Mouse (Mus musculus) hindbrain, postnatal 0 days (tissue): ENCODE data around the gene Ddx23. TPM values are rescaled to one million over a fixed set of nuclear protein-coding genes. Genes with fewer than 3 reads are reported as not detected.

Experiments used
- ATAC-seq: fragments of 200-750 bp; cut with Nextera tagmentation; 2 replicates; pipeline ENCODE4 v1.8.0; 2017; ENCODE audit warnings: mild to moderate bottlenecking, moderate TSS enrichment, moderate library complexity
- DNase-seq: peaks from one replicate; pipeline ENCODE4 v3.0.0-alpha.2; 2015; ENCODE audit warnings: low spot score
- H3K27ac ChIP-seq: fragments of 300-500 bp; sonication (generic); 2 replicates; pipeline ENCODE4 v1.5.1; 2014; ENCODE audit warnings: mild to moderate bottlenecking
- H3K27me3 ChIP-seq: fragments of 300-500 bp; sonication (generic); 2 replicates; pipeline ENCODE4 v1.6.1; 2014; ENCODE audit warnings: low read length, mixed read lengths; ENCODE audit not compliant: insufficient read depth
- H3K36me3 ChIP-seq: fragments of 300-500 bp; sonication (generic); 2 replicates; pipeline ENCODE4 v1.6.1; 2014; ENCODE audit warnings: low read length, mixed read lengths; ENCODE audit not compliant: insufficient read depth
- H3K4me1 ChIP-seq: fragments of 300-500 bp; sonication (generic); 2 replicates; pipeline ENCODE4 v1.6.1; 2014; ENCODE audit warnings: antibody characterized with exemption, low read length, mixed read lengths; ENCODE audit not compliant: insufficient read depth
- H3K4me2 ChIP-seq: fragments of 300-500 bp; sonication (generic); 2 replicates; pipeline ENCODE4 v1.6.1; 2014; ENCODE audit warnings: low read depth, mild to moderate bottlenecking, low read length, moderate library complexity, mixed read lengths
- H3K4me3 ChIP-seq: fragments of 300-500 bp; sonication (generic); 2 replicates; pipeline ENCODE4 v1.5.1; 2014; ENCODE audit warnings: low read length
- H3K9ac ChIP-seq: fragments of 300-500 bp; sonication (generic); replicated peaks from 2 replicates; pipeline ENCODE4 v1.6.1; 2014; ENCODE audit warnings: mild to moderate bottlenecking, low read length, moderate library complexity, mixed read lengths
- H3K9me3 ChIP-seq: fragments of 300-500 bp; sonication (generic); 2 replicates; pipeline ENCODE4 v1.6.1; 2016; ENCODE audit warnings: low read length, mixed read lengths
- CTCF ChIP-seq: IDR thresholded peaks from 2 replicates; pipeline ENCODE4 v1.5.1; 2016; ENCODE audit warnings: antibody characterized with exemption, control low read depth, low read depth
- WGBS: fragments of 180-500 bp; shearing (Covaris S2); extraction: QIAGEN DNeasy Blood & Tissue Kit; methylation state at CpG from one replicate; pipeline ENCODE4 v1.1.7; 2014; 5-methylcytosine and 5-hydroxymethylcytosine counted together
- polyA plus RNA-seq: library from polyadenylated mRNA; unstranded; fragments of >200 nt; fragmentation: Nextera tagmentation; extraction: Ambion mirVana; gene quantifications from 2 replicates; pipeline ENCODE4 v1.2.1, GENCODE M21; 2015
- total RNA-seq: library from RNA; depleted of rRNA; stranded (reverse); fragments of >200 nt; gene quantifications from 2 replicates; pipeline ENCODE4 v1.2.3, GENCODE M21; 2014

The Ddx23 gene
- total and polyA plus RNA-seq, 2 experiments from 2014 or later = 20.1 to 52.9 TPM

DNA sequence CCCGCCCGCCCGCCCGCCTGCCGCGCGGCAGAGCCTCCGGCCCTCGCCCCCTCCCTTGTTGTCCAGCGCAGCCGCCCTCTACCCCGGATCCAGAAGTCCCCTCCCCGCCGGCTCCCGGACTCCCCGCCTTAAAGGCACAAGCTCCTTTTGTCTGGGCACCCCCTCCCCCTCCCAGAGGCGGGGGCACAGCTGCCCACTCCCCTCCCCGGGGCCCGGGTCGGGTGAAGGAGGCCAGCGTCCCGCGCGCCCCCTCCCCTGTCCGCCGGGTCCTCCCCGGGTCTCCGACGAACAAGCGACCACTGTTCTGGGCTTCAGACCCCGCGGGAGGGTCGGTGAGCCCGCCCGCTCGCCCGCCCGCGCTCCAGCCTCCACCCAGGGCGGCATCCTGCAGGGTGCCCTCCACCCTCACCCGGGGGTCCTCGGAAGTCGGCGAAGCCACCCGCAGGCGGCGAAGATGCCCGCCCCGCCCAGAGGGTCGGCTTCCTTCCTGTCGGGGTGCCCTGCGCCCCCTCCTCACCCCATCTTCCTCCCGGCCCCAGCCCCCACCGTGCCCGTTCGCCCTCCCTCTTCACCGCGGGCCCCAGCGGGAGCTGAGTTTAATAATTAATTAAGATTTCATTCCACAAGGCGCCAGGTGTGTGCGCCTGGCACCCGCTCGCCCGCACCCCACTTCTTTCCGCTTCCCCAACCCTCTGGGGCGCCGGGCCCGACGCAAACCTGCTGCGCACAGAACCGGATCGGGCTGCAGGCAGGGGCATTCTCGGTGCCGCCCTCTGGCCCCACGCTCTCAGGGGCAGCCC, 53.2 kb downstream of the Ddx23 start, which contains the start of gene Adcy6:
Gene Adcy6 (minus strand): TSS at position 746 of the 800 bp plus-strand sequence.
- peak within 1 kb of the TSS; percentile 86 for H3K4me2 ChIP-seq
- no peaks in the 10 kb centered on the region for H3K27me3 ChIP-seq
- peak; percentile 89 for ATAC-seq
- peak; percentile 89 for DNase-seq
- no peak for TF ChIP-seq CTCF
- under 1% methylated on average over 52 of the region's 75 CpGs for WGBS
- peak within 1 kb of the TSS; percentile 81 for H3K27ac ChIP-seq
- H3K4me3 ChIP-seq = peak within 1 kb of the TSS; percentile 89
- H3K36me3 ChIP-seq = no peaks in the 10 kb centered on the region
- peaks cover 9% of the 10 kb centered on the region for H3K4me1 ChIP-seq
- peak within 1 kb of the TSS; percentile 86 for H3K9ac ChIP-seq
- no peaks in the 10 kb centered on the region for H3K9me3 ChIP-seq

- peak overlapping the region; percentile 86 for H3K4me2 ChIP-seq
- peaks cover 4% of the 10 kb centered on the region for H3K36me3 ChIP-seq
- ATAC-seq = peak; percentile 68
- H3K4me1 ChIP-seq = peaks cover 9% of the 10 kb centered on the region
- H3K9ac ChIP-seq = peak overlapping the region; percentile 86
- H3K27ac ChIP-seq = peak overlapping the region; percentile 81
- peak overlapping the region; percentile 89 for H3K4me3 ChIP-seq
- no peak for TF ChIP-seq CTCF
- H3K27me3 ChIP-seq = no peaks in the 10 kb centered on the region
- WGBS = 2% methylated on average over 7 of the region's 26 CpGs
- DNase-seq = peak; percentile 31
- no peaks in the 10 kb centered on the region for H3K9me3 ChIP-seq
Observed at GRCm38 (mm10) chr15:98608784-98609250, 53.9 kb downstream of the Ddx23 start.

DNA sequence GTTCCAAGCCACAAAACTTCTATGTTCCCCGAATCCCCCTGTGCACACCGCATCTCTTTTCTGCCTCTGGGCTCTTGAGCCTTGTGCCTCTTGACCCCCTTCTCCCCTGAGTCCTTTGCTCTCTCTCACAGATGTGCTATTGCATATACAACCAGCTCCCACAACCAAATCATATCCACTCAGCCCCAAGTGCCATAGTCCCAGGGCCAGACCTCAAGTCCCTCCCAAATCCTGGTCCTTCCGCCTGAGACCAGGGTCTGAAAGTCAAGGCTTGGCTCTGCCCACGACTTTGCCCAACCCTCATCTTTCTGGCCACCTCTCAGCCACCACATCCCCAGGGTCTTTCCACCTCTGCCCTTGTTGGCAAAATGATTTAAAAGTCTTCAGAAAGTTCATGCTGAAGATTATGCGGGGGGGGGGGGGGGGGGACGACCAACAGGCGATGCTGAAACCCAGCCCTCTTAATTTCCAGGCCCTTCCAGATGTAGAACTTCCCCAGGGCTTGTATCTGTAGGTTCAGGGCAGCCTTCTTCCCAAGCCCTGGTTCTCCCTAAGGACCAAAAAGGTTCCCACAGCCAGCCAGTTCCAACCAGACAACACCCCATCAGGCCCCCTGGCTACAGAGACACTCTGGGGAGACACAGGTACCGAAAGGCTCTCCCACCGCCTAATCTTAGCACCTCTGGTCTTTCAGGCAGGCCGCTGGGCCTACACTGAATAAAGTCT, 54.5 kb downstream of the Ddx23 start:
- H3K27ac ChIP-seq = peak overlapping the region; percentile 81; the same call in 1 of the 2 replicates
- 11% methylated on average over 9 of the region's 10 CpGs for WGBS
- peaks cover 7% of the 10 kb centered on the region for H3K36me3 ChIP-seq
- H3K9ac ChIP-seq = peak overlapping the region; percentile 86
- no peak for TF ChIP-seq CTCF
- ATAC-seq = no peak
- no peaks in the 10 kb centered on the region for H3K9me3 ChIP-seq
- H3K27me3 ChIP-seq = no peaks in the 10 kb centered on the region
- peak overlapping the region; percentile 89 for H3K4me3 ChIP-seq
- no peak for DNase-seq
- peaks cover 9% of the 10 kb centered on the region for H3K4me1 ChIP-seq
- peak overlapping the region; percentile 86 for H3K4me2 ChIP-seq

DNA sequence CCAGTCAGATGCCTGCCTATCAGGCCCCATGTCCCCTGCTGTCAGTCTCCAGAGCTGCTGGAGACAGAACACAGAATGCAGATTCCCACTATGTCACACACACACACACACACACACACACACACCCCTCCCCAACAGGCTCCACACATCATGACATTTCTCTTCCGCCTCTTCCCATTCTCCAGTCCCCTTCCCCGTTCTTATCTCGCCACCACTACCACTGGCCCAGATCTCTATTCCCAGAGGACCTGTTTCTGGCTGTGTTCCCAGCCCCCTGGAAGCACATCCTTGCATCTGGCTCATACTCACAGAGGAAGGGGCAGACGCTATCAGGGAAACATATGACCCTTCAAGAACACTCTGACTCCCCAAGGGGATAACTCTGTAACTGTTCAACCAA, 55.1 kb downstream of the Ddx23 start:
- Histone ChIP-seq H3K27me3 (no peaks in the 10 kb centered on the region), H3K4me1 (peaks cover 9% of the 10 kb centered on the region), H3K36me3 (peaks cover 10% of the 10 kb centered on the region), H3K9ac (0 out of 2 replicates have a peak overlapping the region, but pooled peaks have one; percentile 86), H3K9me3 (no peaks in the 10 kb centered on the region), H3K4me2 (peak overlapping the region; percentile 86), H3K27ac (0 out of 2 replicates have a peak overlapping the region, but pooled peaks have one; percentile 11), H3K4me3 (no peak overlapping the region)
- ATAC-seq = no peak
- TF ChIP-seq CTCF = no peak
- no peak for DNase-seq
- WGBS = 17% methylated on average over 4 of the region's 4 CpGs

- no peaks in the 10 kb centered on the region for H3K9me3 ChIP-seq
- no peak overlapping the region for H3K4me2 ChIP-seq
- H3K4me3 ChIP-seq = no peak overlapping the region
- H3K27me3 ChIP-seq = no peaks in the 10 kb centered on the region
- ATAC-seq = no peak
- no peak for DNase-seq
- no peak for TF ChIP-seq CTCF
- 0 out of 2 replicates have a peak overlapping the region, but pooled peaks have one; percentile 1 for H3K9ac ChIP-seq
- peaks cover 10% of the 10 kb centered on the region for H3K36me3 ChIP-seq
- H3K4me1 ChIP-seq = peaks cover 9% of the 10 kb centered on the region
- 60% methylated on average over 9 of the region's 9 CpGs for WGBS
- no peak overlapping the region for H3K27ac ChIP-seq
Observed at GRCm38 (mm10) chr15:98606739-98607138, 56.0 kb downstream of the Ddx23 start.

DNA sequence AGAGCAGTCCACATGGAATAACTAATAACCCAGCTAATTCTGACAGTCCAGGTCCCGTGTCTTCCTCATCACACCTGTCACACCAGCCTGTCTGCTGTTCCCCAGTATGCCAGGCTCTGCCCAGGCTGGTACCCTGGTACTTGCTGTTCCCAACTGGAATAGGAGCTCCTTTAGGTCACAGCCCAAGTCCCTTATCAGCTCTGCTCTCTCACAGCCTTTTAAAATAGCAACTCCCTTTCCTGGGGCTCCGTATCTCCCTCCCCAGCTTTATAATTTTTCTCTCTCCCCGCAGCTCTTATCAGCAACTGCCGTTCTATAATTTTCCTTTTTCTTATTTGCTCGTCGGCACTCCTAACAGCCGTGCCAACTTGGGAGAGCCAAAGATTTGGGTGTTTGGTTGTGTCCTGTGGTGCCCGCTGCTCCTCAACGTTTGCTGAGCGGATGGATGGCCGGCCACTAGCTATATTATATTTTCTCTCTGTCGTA, 56.6 kb downstream of the Ddx23 start:
- no peak for TF ChIP-seq CTCF
- Histone ChIP-seq H3K9ac (no peak overlapping the region), H3K4me3 (no peak overlapping the region), H3K9me3 (no peaks in the 10 kb centered on the region), H3K27me3 (no peaks in the 10 kb centered on the region), H3K27ac (no peak overlapping the region), H3K36me3 (peaks cover 10% of the 10 kb centered on the region), H3K4me2 (no peak overlapping the region), H3K4me1 (peaks cover 9% of the 10 kb centered on the region)
- ATAC-seq (no peak), DNase-seq (no peak)
- 84% methylated on average over 12 of the region's 12 CpGs for whole genome bisulfite sequencing
